Mouse (Mus musculus) thymus, adult 2 months (tissue): Measurements from ENCODE around the gene Tbcb. TPM values are rescaled to one million over a fixed set of nuclear protein-coding genes. Genes with fewer than 3 reads are reported as not detected.

Source experiments
- DNase-seq: peaks from one replicate; pipeline ENCODE4 v3.0.0; 2021
- H3K27ac ChIP-seq: fragments of 200-500 bp; 2 replicates; pipeline ENCODE4 v1.5.1; 2012; ENCODE audit warnings: low read length, control low read depth; ENCODE audit not compliant: control insufficient read depth, insufficient read depth
- H3K27me3 ChIP-seq: fragments of 200-500 bp; 2 replicates; pipeline ENCODE4 v1.6.1; 2012; ENCODE audit warnings: mild to moderate bottlenecking, low read length, moderate library complexity, mixed read lengths; ENCODE audit not compliant: control insufficient read depth, insufficient read depth
- H3K36me3 ChIP-seq: fragments of 200-500 bp; 2 replicates; pipeline ENCODE4 v1.6.1; 2012; ENCODE audit warnings: mild to moderate bottlenecking, low read length, moderate library complexity; ENCODE audit not compliant: control insufficient read depth, insufficient read depth
- H3K4me1 ChIP-seq: fragments of 200-500 bp; replicated peaks from 2 replicates; pipeline ENCODE4 v1.6.1; 2012; ENCODE audit warnings: low read length; ENCODE audit not compliant: control insufficient read depth, insufficient read depth
- H3K4me3 ChIP-seq: fragments of 200-500 bp; 2 replicates; pipeline ENCODE4 v1.5.1; 2012; ENCODE audit warnings: mild to moderate bottlenecking, low read length, control low read depth, moderate library complexity; ENCODE audit not compliant: control insufficient read depth, insufficient read depth
- CTCF ChIP-seq: fragments of 200-500 bp; IDR thresholded peaks from 2 replicates; pipeline ENCODE4 v1.5.1; 2012; ENCODE audit warnings: mild to moderate bottlenecking, control low read depth, low read length, moderate library complexity, borderline replicate concordance; ENCODE audit not compliant: control insufficient read depth, poor library complexity, insufficient read depth; ENCODE audit errors: extremely low read depth
- POLR2A ChIP-seq: fragments of 200-500 bp; IDR thresholded peaks from 2 replicates; pipeline ENCODE4 v1.6.1; 2012; ENCODE audit warnings: mild to moderate bottlenecking, low read length, control low read depth, moderate library complexity; ENCODE audit not compliant: control insufficient read depth, poor library complexity, insufficient read depth; ENCODE audit errors: extremely low read depth
- WGBS: fragments of 180-500 bp; shearing (Covaris S2); methylation state at CpG from one replicate; pipeline ENCODE4 v1.1.7; 2018; 5-methylcytosine and 5-hydroxymethylcytosine counted together
- polyA plus RNA-seq: library from polyadenylated mRNA; depleted of rRNA; stranded (reverse); fragments of >200 nt; gene quantifications from 2 replicates; pipeline ENCODE4 v1.2.3, GENCODE M21; 2012

The Tbcb gene
- polyA plus RNA-seq, 1 experiment, result 47.1 TPM

DNA sequence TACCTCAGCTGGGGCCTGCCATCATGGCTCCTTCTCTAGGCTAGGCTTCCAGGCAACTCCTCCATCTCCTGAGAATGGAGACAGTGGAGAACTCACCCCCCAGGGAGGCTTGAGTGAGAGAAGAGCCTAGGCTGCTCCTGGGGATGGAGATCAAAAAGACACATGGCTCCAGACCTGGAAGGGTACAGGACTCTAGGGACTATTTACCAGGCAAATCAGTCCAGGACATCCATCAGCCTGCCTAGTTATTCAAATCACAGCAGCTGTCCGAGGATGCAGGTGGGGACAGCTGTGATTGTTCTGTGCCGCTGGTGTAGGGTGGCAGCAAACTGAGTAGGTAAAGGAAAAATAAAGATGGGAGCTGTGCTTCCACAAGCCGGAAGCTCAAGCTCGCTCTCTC, 3.6 kb upstream of the Tbcb start, which contains the start of gene Ovol3:
TSS of gene Ovol3 (minus strand) at position 101 of the 400 bp plus-strand sequence.
- 96% methylated on average over 4 of the region's 4 CpGs for WGBS
- Histone ChIP-seq H3K27ac (no peak within 1 kb of the TSS), H3K4me1 (peaks cover 11% of the 10 kb centered on the region), H3K27me3 (no peaks in the 10 kb centered on the region), H3K36me3 (no peaks in the 10 kb centered on the region), H3K4me3 (no peak within 1 kb of the TSS)
- TF ChIP-seq POLR2A (no peak), CTCF (no peak)
- DNase-seq, result no peak

DNA sequence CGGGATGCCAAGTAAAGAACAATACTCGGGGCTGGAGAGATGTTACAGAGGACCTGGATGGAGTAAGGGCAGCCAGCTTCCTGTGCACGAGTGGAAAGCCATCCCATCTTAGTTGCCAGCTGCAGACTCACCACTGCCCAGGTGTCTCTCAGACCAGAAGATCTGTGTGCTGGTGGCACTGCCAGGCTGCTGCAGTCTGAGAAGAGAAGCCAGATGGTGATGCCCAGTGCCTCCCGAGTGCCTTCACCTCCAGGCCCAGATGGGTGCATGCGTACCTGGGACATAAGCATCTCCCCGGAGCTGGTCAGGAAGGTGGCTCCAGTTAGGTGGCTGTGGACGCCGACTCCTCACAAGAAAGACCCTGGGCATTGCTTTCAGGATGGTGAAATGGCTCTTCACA, 3.0 kb upstream of the Tbcb start:
- no peak for DNase-seq
- no peaks in the 10 kb centered on the region for H3K36me3 ChIP-seq
- WGBS, result 93% methylated on average over 8 of the region's 8 CpGs
- no peak overlapping the region for H3K27ac ChIP-seq
- peaks cover 11% of the 10 kb centered on the region for H3K4me1 ChIP-seq
- TF ChIP-seq POLR2A (no peak), CTCF (no peak)
- H3K4me3 ChIP-seq, result no peak overlapping the region
- no peaks in the 10 kb centered on the region for H3K27me3 ChIP-seq

GRCm38 (mm10) chr7:30234276-30234858, 2.3 kb upstream of the Tbcb start:
- no peak for TF ChIP-seq POLR2A
- no peak for TF ChIP-seq CTCF
- 95% methylated on average over 15 of the region's 15 CpGs for WGBS
- H3K27ac ChIP-seq, result no peak overlapping the region

DNA sequence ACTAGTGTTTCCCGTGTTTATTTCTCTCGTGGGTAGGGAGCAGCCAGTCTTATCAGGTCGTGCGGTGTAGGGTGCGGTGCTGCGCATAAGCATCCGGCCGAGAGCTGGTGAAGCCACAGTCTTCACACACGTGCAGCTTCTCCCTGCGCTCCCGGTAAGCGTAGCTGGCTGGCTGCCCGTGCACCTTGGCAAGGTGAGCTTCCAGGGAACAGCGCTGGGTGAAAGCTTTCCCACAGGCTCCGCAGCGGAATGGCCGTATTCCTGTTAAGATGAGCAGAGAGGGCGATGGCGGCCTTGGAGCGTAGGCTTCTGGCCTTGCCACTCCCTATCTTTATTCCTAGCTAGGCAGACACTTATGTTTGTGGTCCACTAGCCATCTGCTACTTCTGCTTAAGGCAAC, 1.3 kb upstream of the Tbcb start:
- TF ChIP-seq POLR2A (no peak), CTCF (no peak)
- no peak for DNase-seq
- Histone ChIP-seq H3K27ac (no peak overlapping the region), H3K4me3 (no peak overlapping the region), H3K4me1 (peaks cover 11% of the 10 kb centered on the region), H3K36me3 (no peaks in the 10 kb centered on the region), H3K27me3 (no peaks in the 10 kb centered on the region)
- 92% methylated on average over 20 of the region's 20 CpGs for WGBS

More at GRCm38 (mm10) chr7:30234276-30234858, 2.3 kb upstream of the Tbcb start:
- no peaks in the 10 kb centered on the region for H3K36me3 ChIP-seq
- no peaks in the 10 kb centered on the region for H3K27me3 ChIP-seq
- H3K4me1 ChIP-seq, result peaks cover 11% of the 10 kb centered on the region
- DNase-seq, result no peak
- no peak overlapping the region for H3K4me3 ChIP-seq

GRCm38 (mm10) chr7:30232631-30233148, 618 bp upstream of the Tbcb start:
- 0 out of 2 replicates have a peak overlapping the region, but pooled peaks have one; percentile 2 for H3K27ac ChIP-seq
- H3K27me3 ChIP-seq, result no peaks in the 10 kb centered on the region
- peak overlapping the region; percentile 64 for H3K4me3 ChIP-seq
- no peaks in the 10 kb centered on the region for H3K36me3 ChIP-seq
- 11% methylated on average over 24 of the region's 24 CpGs for WGBS
- peaks cover 11% of the 10 kb centered on the region for H3K4me1 ChIP-seq
- peak; percentile 55 for DNase-seq
- TF ChIP-seq CTCF (no peak), POLR2A (no peak)

DNA sequence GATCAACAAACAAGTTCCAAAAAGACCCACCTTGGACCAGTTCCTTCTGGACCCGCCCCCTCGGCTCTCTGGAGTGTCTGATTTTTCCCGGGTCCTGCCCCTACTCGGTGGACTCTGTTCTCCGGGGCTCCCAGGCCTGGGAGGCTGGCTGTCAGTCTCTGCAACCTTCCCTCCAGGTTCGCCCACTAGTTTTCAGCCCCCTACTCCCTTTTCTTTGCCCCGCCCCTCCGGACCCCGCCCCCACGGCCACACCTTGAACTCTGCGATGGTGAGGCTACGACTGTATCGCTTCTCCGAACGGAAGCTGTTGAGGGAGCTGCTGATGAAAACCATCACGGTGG, 774 bp downstream of the Tbcb start:
- Histone ChIP-seq H3K27me3 (no peaks in the 10 kb centered on the region), H3K4me3 (peak overlapping the region; percentile 66), H3K27ac (no peak overlapping the region), H3K36me3 (0 out of 2 replicates have a peak, but pooled peaks cover 1% of the 10 kb centered on the region), H3K4me1 (peaks cover 11% of the 10 kb centered on the region)
- no peak for DNase-seq
- TF ChIP-seq POLR2A, result no peak
- TF ChIP-seq CTCF, result no peak
- under 1% methylated on average over 16 of the region's 16 CpGs for WGBS
